Mouse (Mus musculus) spleen, embryonic (tissue): ENCODE measurements around the gene Spata18.

Experiments used
- CTCF ChIA-PET: fragments of 350-600 bp; sonication (Branson Sonifier 250); formaldehyde crosslinking; loops from one replicate; lab custom pipeline; 2022; lab: Charles Lee

Gene Spata18

DNA sequence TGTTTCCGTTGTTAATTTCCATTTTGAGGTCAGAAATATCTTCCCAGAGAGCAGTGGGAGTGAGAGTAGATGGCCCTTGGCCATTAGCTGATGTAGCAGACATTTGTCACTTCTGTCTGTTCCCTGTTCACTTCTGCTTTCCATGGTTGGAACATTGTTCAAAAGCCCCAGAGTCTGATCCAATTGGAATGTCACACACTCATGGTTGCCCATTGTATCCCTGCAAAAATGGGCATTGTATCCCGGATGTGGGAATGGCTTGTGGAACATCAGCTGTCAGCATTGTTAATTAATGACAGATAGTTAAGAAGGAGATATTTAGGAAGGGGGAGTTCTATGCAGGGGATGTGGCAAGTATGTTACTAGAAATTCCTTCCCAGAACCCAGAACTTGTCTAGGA, 65.8 kb downstream of the Spata18 start:
- CTCF ChIA-PET = no interaction called here

GRCm38 (mm10) chr5:73721682-73722282, 70.6 kb downstream of the Spata18 start:
- CTCF ChIA-PET = no interaction called here

GRCm38 (mm10) chr5:73725981-73726380, 74.8 kb downstream of the Spata18 start:
- CTCF ChIA-PET = no interaction called here

DNA sequence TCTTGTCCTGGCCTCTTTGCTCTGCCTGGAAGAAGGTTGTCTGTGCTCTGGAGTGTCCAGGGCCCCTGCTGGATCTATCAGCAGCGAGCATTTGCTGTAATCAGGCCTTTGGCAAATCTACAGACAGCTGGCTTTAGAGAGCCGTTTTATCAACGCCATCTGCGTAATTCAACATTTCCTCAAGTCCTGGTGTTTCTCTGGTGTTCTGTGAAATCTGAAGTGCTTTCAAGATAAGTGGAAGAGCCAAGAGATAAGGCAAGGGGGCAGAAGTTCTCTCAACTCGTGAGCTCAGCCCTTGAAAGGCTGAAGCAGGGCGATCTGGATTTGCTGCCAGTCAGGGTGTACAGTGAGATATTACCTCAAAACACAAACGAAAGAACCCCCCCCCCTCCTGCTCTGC, 77.5 kb downstream of the Spata18 start:
- CTCF ChIA-PET = no interaction called here
